Mouse (Mus musculus): ENCODE measurements around the gene Radil.

- no peak for TF ChIP-seq GATA1 (IDR thresholded peaks at IDR 0.05; ENCODE audit: borderline replicate concordance, low read length)
- TF ChIP-seq FLI1 (IDR thresholded peaks at IDR 0.05; ENCODE audit: low read length): no peak
These were observed 108.9 kb downstream of the Radil start for GRCm38 (mm10) chr5:142442045-142442440.
